Mouse (Mus musculus) midbrain, embryonic 16.5 days (tissue): ENCODE measurements at regions not wholly inside any gene's neighbourhood (a gene's known extent, or its start where the extent isn't known, plus 50 kb on each side); places are given as distances from the start of the nearest gene placed in this dataset.

Experiments
- ATAC-seq: fragments of 200-750 bp; cut with Nextera tagmentation; 2 replicates; pipeline ENCODE4 v1.8.0; 2017; ENCODE audit warnings: moderate TSS enrichment
- H3K27ac ChIP-seq: fragments of 300-500 bp; sonication (generic); 2 replicates; pipeline ENCODE4 v1.5.1; 2014; ENCODE audit warnings: mild to moderate bottlenecking, low read length, mixed read lengths
- H3K27me3 ChIP-seq: fragments of 300-500 bp; sonication (generic); 2 replicates; pipeline ENCODE4 v1.6.1; 2014; ENCODE audit warnings: low read depth, low read length, mixed read lengths; ENCODE audit not compliant: control insufficient read depth, insufficient read depth
- H3K36me3 ChIP-seq: fragments of 300-500 bp; sonication (generic); 2 replicates; pipeline ENCODE4 v1.6.1; 2014; ENCODE audit warnings: mild to moderate bottlenecking, low read length, moderate library complexity, mixed read lengths; ENCODE audit not compliant: control insufficient read depth, insufficient read depth
- H3K4me1 ChIP-seq: fragments of 300-500 bp; sonication (generic); 2 replicates; pipeline ENCODE4 v1.6.1; 2014; ENCODE audit warnings: mild to moderate bottlenecking, low read length, mixed read lengths; ENCODE audit not compliant: control insufficient read depth, insufficient read depth
- H3K4me2 ChIP-seq: fragments of 300-500 bp; sonication (generic); 2 replicates; pipeline ENCODE4 v1.6.1; 2014; ENCODE audit warnings: mild to moderate bottlenecking, low read length, mixed read lengths
- H3K4me3 ChIP-seq: fragments of 300-500 bp; sonication (generic); 2 replicates; pipeline ENCODE4 v1.5.1; 2014; ENCODE audit warnings: low read depth, mild to moderate bottlenecking, low read length, moderate library complexity, mixed read lengths
- H3K9ac ChIP-seq: fragments of 300-500 bp; sonication (generic); 2 replicates; pipeline ENCODE4 v1.6.1; 2014; ENCODE audit warnings: low read depth, low read length, mixed read lengths
- H3K9me3 ChIP-seq: fragments of 300-500 bp; sonication (generic); replicated peaks from 2 replicates; pipeline ENCODE4 v1.6.1; 2014; ENCODE audit warnings: mild to moderate bottlenecking, low read length, mixed read lengths; ENCODE audit not compliant: control insufficient read depth, poor library complexity, severe bottlenecking
- WGBS: fragments of 180-500 bp; shearing (Covaris S2); extraction: QIAGEN DNeasy Blood & Tissue Kit; methylation state at CpG from one replicate; pipeline ENCODE4 v1.1.7; 2014; 5-methylcytosine and 5-hydroxymethylcytosine counted together

GRCm38 (mm10) chr13:3742094-3742730, 61.9 kb downstream of the Calml3 start:
- Histone ChIP-seq H3K4me2 (no peak overlapping the region), H3K27ac (peak overlapping the region; percentile 20; the same call in 1 of the 2 replicates), H3K9ac (no peak overlapping the region; the same call in 1 of the 2 replicates), H3K9me3 (no peaks in the 10 kb centered on the region), H3K27me3 (no peaks in the 10 kb centered on the region), H3K36me3 (no peaks in the 10 kb centered on the region), H3K4me3 (no peak overlapping the region), H3K4me1 (peaks cover 6% of the 10 kb centered on the region)
- WGBS = 49% methylated on average over 2 of the region's 2 CpGs
- peak; percentile 57 for ATAC-seq

GRCm38 (mm10) chr13:3730699-3731021, 73.5 kb downstream of the Calml3 start:
- ATAC-seq = peak; percentile 78
- Histone ChIP-seq H3K36me3 (no peaks in the 10 kb centered on the region), H3K9ac (no peak overlapping the region), H3K4me2 (no peak overlapping the region), H3K27me3 (no peaks in the 10 kb centered on the region), H3K4me1 (0 out of 2 replicates have a peak, but pooled peaks cover 3% of the 10 kb centered on the region), H3K27ac (no peak overlapping the region), H3K4me3 (no peak overlapping the region), H3K9me3 (no peaks in the 10 kb centered on the region)
- 6% methylated on average over 2 of the region's 2 CpGs for WGBS

- Histone ChIP-seq H3K4me3 (no peak overlapping the region), H3K4me1 (0 out of 2 replicates have a peak, but pooled peaks cover 3% of the 10 kb centered on the region), H3K4me2 (no peak overlapping the region), H3K36me3 (no peaks in the 10 kb centered on the region), H3K9me3 (no peaks in the 10 kb centered on the region), H3K27me3 (no peaks in the 10 kb centered on the region), H3K27ac (no peak overlapping the region), H3K9ac (no peak overlapping the region)
- 0% methylated on average over 3 of the region's 3 CpGs for WGBS
- ATAC-seq = peak; percentile 86
Measured at GRCm38 (mm10) chr13:3729926-3730698, 74.0 kb downstream of the Calml3 start.

- Histone ChIP-seq H3K9me3 (no peaks in the 10 kb centered on the region), H3K27ac (no peak overlapping the region), H3K27me3 (no peaks in the 10 kb centered on the region), H3K4me3 (no peak overlapping the region), H3K4me2 (no peak overlapping the region), H3K9ac (no peak overlapping the region), H3K4me1 (0 out of 2 replicates have a peak, but pooled peaks cover 3% of the 10 kb centered on the region), H3K36me3 (no peaks in the 10 kb centered on the region)
- WGBS = 87% methylated on average over 3 of the region's 3 CpGs
- ATAC-seq = no peak
Measured at GRCm38 (mm10) chr13:3728888-3729287, 75.2 kb downstream of the Calml3 start.

- 0 out of 2 replicates have a peak, but pooled peaks cover 3% of the 10 kb centered on the region for H3K4me1 ChIP-seq
- H3K9me3 ChIP-seq = no peaks in the 10 kb centered on the region
- 26% methylated on average over 5 of the region's 5 CpGs for WGBS
- ATAC-seq = 0 out of 2 replicates have a peak, but pooled peaks have one; percentile 40
- no peak overlapping the region for H3K4me2 ChIP-seq
- H3K9ac ChIP-seq = no peak overlapping the region
- H3K36me3 ChIP-seq = no peaks in the 10 kb centered on the region
- no peak overlapping the region for H3K27ac ChIP-seq
- no peaks in the 10 kb centered on the region for H3K27me3 ChIP-seq
- H3K4me3 ChIP-seq = no peak overlapping the region
Measured at GRCm38 (mm10) chr13:3726331-3726781, 77.8 kb downstream of the Calml3 start.

- Histone ChIP-seq H3K27ac (no peak overlapping the region), H3K4me2 (no peak overlapping the region), H3K9ac (no peak overlapping the region), H3K4me3 (no peak overlapping the region), H3K9me3 (no peaks in the 10 kb centered on the region), H3K4me1 (0 out of 2 replicates have a peak, but pooled peaks cover 3% of the 10 kb centered on the region), H3K36me3 (no peaks in the 10 kb centered on the region), H3K27me3 (no peaks in the 10 kb centered on the region)
- ATAC-seq = no peak
- WGBS = 71% methylated on average over 3 of the region's 3 CpGs
Measured at GRCm38 (mm10) chr13:3725803-3726202, 78.3 kb downstream of the Calml3 start.

GRCm38 (mm10) chr13:3724313-3724712, 79.8 kb downstream of the Calml3 start:
- H3K4me1 ChIP-seq = no peaks in the 10 kb centered on the region
- H3K4me2 ChIP-seq = no peak overlapping the region
- no peak overlapping the region for H3K9ac ChIP-seq
- ATAC-seq = no peak
- 87% methylated on average over 3 of the region's 3 CpGs for WGBS
- H3K4me3 ChIP-seq = no peak overlapping the region
- H3K27me3 ChIP-seq = no peaks in the 10 kb centered on the region
- H3K27ac ChIP-seq = no peak overlapping the region
- H3K9me3 ChIP-seq = no peaks in the 10 kb centered on the region
- no peaks in the 10 kb centered on the region for H3K36me3 ChIP-seq

- no peak overlapping the region for H3K9ac ChIP-seq
- no peak for ATAC-seq
- WGBS = 93% methylated on average over 5 of the region's 5 CpGs
- H3K36me3 ChIP-seq = no peaks in the 10 kb centered on the region
- no peaks in the 10 kb centered on the region for H3K9me3 ChIP-seq
- H3K4me1 ChIP-seq = no peaks in the 10 kb centered on the region
- no peak overlapping the region for H3K4me3 ChIP-seq
- H3K27me3 ChIP-seq = no peaks in the 10 kb centered on the region
- no peak overlapping the region for H3K27ac ChIP-seq
- H3K4me2 ChIP-seq = no peak overlapping the region
Measured at GRCm38 (mm10) chr13:3723458-3724143, 80.5 kb downstream of the Calml3 start.

GRCm38 (mm10) chr13:3715019-3715418, 81.2 kb downstream of the Asb13 start:
- 91% methylated on average over 4 of the region's 4 CpGs for WGBS
- H3K36me3 ChIP-seq = no peaks in the 10 kb centered on the region
- ATAC-seq = no peak
- no peak overlapping the region for H3K9ac ChIP-seq
- H3K4me1 ChIP-seq = peaks cover 8% of the 10 kb centered on the region; the same call in 1 of the 2 replicates
- H3K4me2 ChIP-seq = no peak overlapping the region
- H3K4me3 ChIP-seq = no peak overlapping the region
- no peak overlapping the region for H3K27ac ChIP-seq
- no peaks in the 10 kb centered on the region for H3K9me3 ChIP-seq
- no peaks in the 10 kb centered on the region for H3K27me3 ChIP-seq
